Mouse (Mus musculus) embryonic facial prominence, embryonic 14.5 days (tissue): ENCODE data around the gene Tmem274. TPM values are rescaled to one million over a fixed set of nuclear protein-coding genes. Genes with fewer than 3 reads are reported as not detected.
A peak's percentile ranks its signal among the peaks of the same experiment; 100 is the strongest.
"Not testable (repeated sequence)": the region's sequence is repeated elsewhere in the genome, so short reads cannot be mapped to it uniquely, and the experiment has no call there.

Experiments
- ATAC-seq: fragments of 200-750 bp; cut with Nextera tagmentation; 2 replicates; pipeline ENCODE4 v1.8.0; 2017; ENCODE audit warnings: low read depth, moderate number of reproducible peaks, moderate TSS enrichment
- DNase-seq: peaks from one replicate; pipeline ENCODE4 v3.0.0-alpha.2; 2015; ENCODE audit warnings: low spot score
- H3K27ac ChIP-seq: fragments of 300-500 bp; sonication (generic); replicated peaks from 2 replicates; pipeline ENCODE4 v1.5.1; 2014; ENCODE audit warnings: low read depth, mild to moderate bottlenecking, low read length, moderate library complexity
- H3K27me3 ChIP-seq: fragments of 300-500 bp; sonication (generic); replicated peaks from 2 replicates; pipeline ENCODE4 v1.6.1; 2014; ENCODE audit warnings: low read length; ENCODE audit not compliant: control insufficient read depth, insufficient read depth
- H3K36me3 ChIP-seq: fragments of 300-500 bp; sonication (generic); 2 replicates; pipeline ENCODE4 v1.6.1; 2014; ENCODE audit warnings: low read length, mixed read lengths; ENCODE audit not compliant: control insufficient read depth, insufficient read depth
- H3K4me1 ChIP-seq: fragments of 300-500 bp; sonication (generic); 2 replicates; pipeline ENCODE4 v1.6.1; 2014; ENCODE audit warnings: antibody characterized with exemption, low read length; ENCODE audit not compliant: control insufficient read depth, insufficient read depth
- H3K4me2 ChIP-seq: fragments of 300-500 bp; sonication (generic); 2 replicates; pipeline ENCODE4 v1.6.1; 2014; ENCODE audit warnings: low read depth, mild to moderate bottlenecking, low read length, moderate library complexity, mixed read lengths
- H3K4me3 ChIP-seq: fragments of 300-500 bp; sonication (generic); 2 replicates; pipeline ENCODE4 v1.5.1; 2014; ENCODE audit warnings: low read depth, mild to moderate bottlenecking, low read length
- H3K9ac ChIP-seq: fragments of 300-500 bp; sonication (generic); 2 replicates; pipeline ENCODE4 v1.6.1; 2014; ENCODE audit warnings: low read depth, mild to moderate bottlenecking, low read length, moderate library complexity, mixed read lengths
- H3K9me3 ChIP-seq: fragments of 300-500 bp; sonication (generic); 2 replicates; pipeline ENCODE4 v1.6.1; 2016; ENCODE audit warnings: low read length; ENCODE audit not compliant: control insufficient read depth
- WGBS: fragments of 180-500 bp; shearing (Covaris S2); extraction: QIAGEN DNeasy Blood & Tissue Kit; methylation state at CpG from one replicate; pipeline ENCODE4 v1.1.7; 2014; 5-methylcytosine and 5-hydroxymethylcytosine counted together
- polyA plus RNA-seq: library from polyadenylated mRNA; unstranded; fragments of >200 nt; fragmentation: Nextera tagmentation; extraction: Ambion mirVana; gene quantifications from 2 replicates; pipeline ENCODE4 v1.2.1, GENCODE M21; 2014

Tmem274 gene
- polyA plus RNA-seq, 1 experiment from 2014 or later: not detected

GRCm38 (mm10) chr4:149460475-149460874 is 16.7 kb upstream of the Tmem274 start:
- ATAC-seq: not testable (repeated sequence)
- WGBS: 97% methylated on average over 2 of the region's 2 CpGs

GRCm38 (mm10) chr4:149461579-149462304 is 15.4 kb upstream of the Tmem274 start:
- 66% methylated on average over 4 of the region's 7 CpGs for WGBS
- no peak for DNase-seq
- ATAC-seq: no peak
- no peaks in the 10 kb centered on the region for H3K27me3 ChIP-seq
- H3K36me3 ChIP-seq: no peaks in the 10 kb centered on the region
- no peak overlapping the region for H3K9ac ChIP-seq
- H3K4me2 ChIP-seq: no peak overlapping the region
- no peaks in the 10 kb centered on the region for H3K4me1 ChIP-seq
- H3K27ac ChIP-seq: no peak overlapping the region
- no peaks in the 10 kb centered on the region for H3K9me3 ChIP-seq
- no peak overlapping the region for H3K4me3 ChIP-seq

More at GRCm38 (mm10) chr4:149460475-149460874, 16.7 kb upstream of the Tmem274 start:
- not testable (repeated sequence) for H3K27ac ChIP-seq, H3K4me1 ChIP-seq, DNase-seq, H3K36me3 ChIP-seq, H3K9ac ChIP-seq, H3K27me3 ChIP-seq, H3K4me3 ChIP-seq, H3K9me3 ChIP-seq, H3K4me2 ChIP-seq

- Histone ChIP-seq H3K36me3 (peaks cover 3% of the 10 kb centered on the region), H3K27ac (no peak overlapping the region), H3K4me3 (no peak overlapping the region), H3K4me1 (no peaks in the 10 kb centered on the region), H3K9ac (no peak overlapping the region), H3K4me2 (no peak overlapping the region), H3K9me3 (no peaks in the 10 kb centered on the region), H3K27me3 (no peaks in the 10 kb centered on the region)
- WGBS: 72% methylated on average over 6 of the region's 6 CpGs
- ATAC-seq (no peak), DNase-seq (no peak)
Measured at GRCm38 (mm10) chr4:149462305-149462971, 14.7 kb upstream of the Tmem274 start.

GRCm38 (mm10) chr4:149463435-149463950 is 13.7 kb upstream of the Tmem274 start:
- no peak overlapping the region for H3K4me2 ChIP-seq
- H3K4me3 ChIP-seq: no peak overlapping the region
- DNase-seq (no peak), ATAC-seq (no peak)
- peaks cover 8% of the 10 kb centered on the region for H3K36me3 ChIP-seq
- whole genome bisulfite sequencing: 71% methylated on average over 6 of the region's 6 CpGs
- no peak overlapping the region for H3K27ac ChIP-seq
- no peaks in the 10 kb centered on the region for H3K9me3 ChIP-seq
- no peaks in the 10 kb centered on the region for H3K27me3 ChIP-seq
- no peaks in the 10 kb centered on the region for H3K4me1 ChIP-seq
- no peak overlapping the region for H3K9ac ChIP-seq

DNA sequence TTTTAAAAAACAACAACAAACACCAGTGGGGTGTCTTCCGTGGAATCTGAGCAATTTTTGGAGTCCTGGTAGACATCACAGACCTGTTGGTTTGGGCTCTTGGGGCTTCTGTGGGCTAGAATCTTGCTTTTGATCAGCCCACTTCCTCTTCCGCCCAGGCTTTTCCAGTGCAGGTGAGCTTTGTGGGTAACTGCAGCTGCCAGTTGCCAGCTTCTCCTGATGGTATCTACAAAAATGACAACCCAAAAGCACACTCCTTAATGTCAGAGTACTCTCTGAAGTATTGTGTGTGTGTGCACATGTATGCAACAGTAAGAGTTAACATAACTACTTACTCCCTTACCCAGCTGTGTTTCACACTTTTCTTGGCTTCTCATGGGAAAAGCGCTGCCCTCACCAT is 7.6 kb upstream of the Tmem274 start:
- WGBS: 90% methylated on average over 3 of the region's 3 CpGs
- Histone ChIP-seq H3K27me3 (no peaks in the 10 kb centered on the region), H3K36me3 (peaks cover 36% of the 10 kb centered on the region)

GRCm38 (mm10) chr4:149475096-149475495 is 2.1 kb upstream of the Tmem274 start:
- 83% methylated on average over 7 of the region's 7 CpGs for WGBS
- ATAC-seq (no peak), DNase-seq (no peak)
- no peak overlapping the region for H3K4me3 ChIP-seq
- no peak overlapping the region for H3K27ac ChIP-seq
- H3K9ac ChIP-seq: no peak overlapping the region
- no peaks in the 10 kb centered on the region for H3K9me3 ChIP-seq
- no peaks in the 10 kb centered on the region for H3K4me1 ChIP-seq
- H3K27me3 ChIP-seq: no peaks in the 10 kb centered on the region
- peaks cover 22% of the 10 kb centered on the region for H3K36me3 ChIP-seq
- no peak overlapping the region for H3K4me2 ChIP-seq

More for the DNA sequence above, 7.6 kb upstream of the Tmem274 start:
- no peaks in the 10 kb centered on the region for H3K4me1 ChIP-seq
- H3K9ac ChIP-seq: no peak overlapping the region
- no peak overlapping the region for H3K4me2 ChIP-seq
- no peak overlapping the region for H3K27ac ChIP-seq
- H3K4me3 ChIP-seq: no peak overlapping the region
- no peaks in the 10 kb centered on the region for H3K9me3 ChIP-seq
- DNase-seq (no peak), ATAC-seq (no peak)

DNA sequence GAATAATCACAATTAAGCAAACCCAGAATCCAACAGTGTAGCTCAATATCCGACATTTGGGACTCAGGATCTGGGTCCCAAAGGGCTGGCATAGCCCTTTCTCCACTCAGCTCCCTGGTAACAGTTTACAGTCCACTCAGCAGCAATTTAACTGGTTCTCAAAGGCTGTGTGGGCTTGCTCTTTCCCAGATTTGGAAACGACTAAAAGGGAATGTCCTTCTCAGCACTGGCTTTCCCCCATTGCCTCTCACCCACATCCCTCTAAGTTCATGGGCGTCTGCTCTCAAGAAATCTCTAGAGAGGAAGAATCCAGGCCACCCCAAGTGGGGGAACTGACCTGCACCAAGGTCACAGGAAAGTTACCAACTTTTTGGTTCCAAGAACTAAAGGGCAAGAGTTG is 7.4 kb downstream of the Tmem274 start:
- DNase-seq (no peak), ATAC-seq (0 out of 2 replicates have a peak, but pooled peaks have one; percentile 0)
- no peaks in the 10 kb centered on the region for H3K27me3 ChIP-seq
- no peaks in the 10 kb centered on the region for H3K9me3 ChIP-seq
- peaks cover 30% of the 10 kb centered on the region for H3K36me3 ChIP-seq
- H3K4me2 ChIP-seq: peak overlapping the region; percentile 80
- WGBS: 40% methylated on average over 3 of the region's 3 CpGs
- peak overlapping the region; percentile 74 for H3K27ac ChIP-seq
- peak overlapping the region; percentile 77 for H3K9ac ChIP-seq
- H3K4me1 ChIP-seq: peaks cover 11% of the 10 kb centered on the region; the same call in 1 of the 2 replicates
- peak overlapping the region; percentile 67 for H3K4me3 ChIP-seq

DNA sequence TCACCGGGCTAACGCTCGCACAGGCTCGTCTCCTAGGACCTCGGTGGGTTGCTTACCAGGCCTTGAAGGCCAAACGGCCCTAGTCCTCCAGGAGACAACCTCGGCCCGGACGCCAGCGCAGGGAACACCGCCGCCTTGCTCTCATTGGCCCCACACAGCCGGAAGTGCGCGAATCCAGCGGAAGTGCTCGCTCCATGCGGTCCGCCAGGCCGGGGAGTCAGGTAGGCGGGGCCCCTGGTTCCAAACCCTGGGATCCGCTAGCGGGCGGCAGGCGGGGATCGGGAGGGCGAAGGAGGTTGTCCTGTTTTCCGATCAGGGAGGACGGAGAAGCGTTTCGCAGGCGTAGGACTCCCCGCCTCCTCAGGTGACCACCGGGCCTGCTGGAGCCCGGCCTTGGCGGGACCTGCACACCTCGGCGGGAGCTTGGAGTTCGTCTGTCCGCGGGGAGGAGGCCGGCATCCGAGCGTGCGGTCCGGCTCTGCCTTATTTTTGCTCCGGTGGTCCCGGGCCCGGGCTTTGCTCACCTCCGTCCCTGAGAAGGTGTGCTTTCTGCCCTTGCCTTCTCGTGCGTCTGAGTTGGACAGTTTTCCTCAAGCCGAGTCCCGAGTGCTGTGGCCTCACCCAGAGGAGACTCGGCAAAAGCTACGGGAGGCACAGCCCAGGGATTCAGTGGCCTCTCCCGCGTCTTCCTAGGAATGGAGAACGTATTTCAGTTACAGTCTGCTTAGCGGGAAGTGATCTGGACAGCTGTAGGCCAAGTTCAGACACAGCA is 8.1 kb downstream of the Tmem274 start, which contains the start of the genes Nmnat1 and Lzic:
TSS of gene Nmnat1 (minus strand) at position 150 of the 772 bp plus-strand sequence.
TSS of gene Lzic (plus strand) at position 177 of the 772 bp plus-strand sequence.
- peak within 1 kb of the TSS; percentile 77 for H3K9ac ChIP-seq
- H3K27ac ChIP-seq: peak within 1 kb of the TSS; percentile 74
- H3K9me3 ChIP-seq: no peaks in the 10 kb centered on the region
- peak within 1 kb of the TSS; percentile 80 for H3K4me2 ChIP-seq
- peak within 1 kb of the TSS; percentile 67 for H3K4me3 ChIP-seq
- H3K36me3 ChIP-seq: peaks cover 36% of the 10 kb centered on the region
- H3K4me1 ChIP-seq: peaks cover 11% of the 10 kb centered on the region; the same call in 1 of the 2 replicates
- peak; percentile 98 for ATAC-seq
- H3K27me3 ChIP-seq: no peaks in the 10 kb centered on the region
- peak; percentile 97 for DNase-seq
- WGBS: 0% methylated on average over 30 of the region's 60 CpGs
